Mouse (Mus musculus) leukemia stem cell, adult 10-12 weeks (primary cell): ENCODE measurements around the gene Srrm1. TPM values are rescaled to one million over a fixed set of nuclear protein-coding genes. Genes with fewer than 3 reads are reported as not detected.

ENCODE experiments used
- polyA plus RNA-seq: library from polyadenylated mRNA; stranded (reverse); fragments of >175 nt; gene quantifications from 2 replicates; pipeline ENCODE4 v1.2.3, GENCODE M21; 2012; ENCODE audit warnings: low replicate concordance

The Srrm1 gene
- polyA plus RNA-seq = 774 and 1,273 TPM in 2 replicates

GRCm38 (mm10) chr4:135353066-135353793, at the start of gene Srrm1:
Gene Srrm1 (minus strand): TSS chr4:135353321.

GRCm38 (mm10) chr4:135397991-135398390, 44.9 kb upstream of the Srrm1 start, which contains the start of gene Ncmap:
Gene Ncmap (minus strand): TSS chr4:135398227.

GRCm38 (mm10) chr4:135272640-135273306, 80.3 kb downstream of the Srrm1 start, which contains the start of gene Clic4:
Gene Clic4 (minus strand): TSS chr4:135272814.

Other genes starting within 250 kb of the Srrm1 start
- gene Runx3, start 232.7 kb downstream of the Srrm1 start, polyA plus RNA-seq = 174 and 208 TPM in 2 replicates
- gene Clic4, start 80.5 kb downstream of the Srrm1 start, polyA plus RNA-seq = 26.5 and 28.7 TPM in 2 replicates
- gene Ncmap, start 44.9 kb upstream of the Srrm1 start, polyA plus RNA-seq = 1.7 TPM in 2 replicates
- 3.4 and 12.1 TPM in 2 replicates for gene Rcan3, start 80.5 kb upstream of the Srrm1 start, polyA plus RNA-seq
- 0.17 TPM in 1 of 2 replicates, not detected in the other for gene Stpg1, start 141.5 kb upstream of the Srrm1 start, polyA plus RNA-seq
- 43.7 and 141 TPM in 2 replicates for gene Nipal3, start 141.7 kb upstream of the Srrm1 start, polyA plus RNA-seq
- gene Grhl3, start 220.3 kb upstream of the Srrm1 start, polyA plus RNA-seq = not detected in 2 replicates